Mouse (Mus musculus): Measurements from ENCODE around the gene Thap2.

The Thap2 gene

DNA sequence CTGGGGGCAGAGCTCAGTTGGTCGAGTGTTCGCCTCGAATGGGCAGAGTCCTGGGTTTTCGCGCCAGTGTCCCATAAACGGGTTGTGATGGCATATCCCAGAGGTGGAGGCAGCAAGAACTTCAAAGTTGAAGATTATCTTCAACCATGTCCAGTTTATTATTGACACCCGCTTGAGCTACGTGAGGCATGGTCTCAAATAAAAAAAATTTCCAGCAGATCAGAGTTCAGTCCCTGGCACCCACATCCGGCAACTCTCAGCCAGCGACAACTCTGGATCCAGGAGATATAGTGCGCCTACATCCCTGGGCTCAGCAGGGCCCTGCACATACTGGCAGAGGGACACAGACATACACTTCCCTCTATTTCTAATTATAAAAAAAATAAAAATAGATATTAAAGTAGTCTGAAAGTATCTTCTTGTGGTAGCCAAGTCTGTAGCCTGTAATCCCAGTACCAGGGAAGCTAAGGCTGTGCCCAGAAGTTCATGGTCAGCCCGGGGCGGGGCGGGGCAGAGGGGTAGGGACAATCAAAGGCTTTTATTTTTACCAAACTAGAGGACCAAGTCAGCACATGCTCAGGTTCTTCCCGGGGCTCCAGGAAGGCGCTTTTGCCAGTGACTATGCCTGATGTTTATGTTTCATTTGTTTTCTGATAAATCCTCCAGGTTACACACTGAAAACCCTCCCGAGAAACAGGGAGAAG, 25.9 kb downstream of the Thap2 start:
- in situ Hi-C loops (cut with MboI; ENCODE audit: unreplicated experiment in 2 of 2) = no loop called here

DNA sequence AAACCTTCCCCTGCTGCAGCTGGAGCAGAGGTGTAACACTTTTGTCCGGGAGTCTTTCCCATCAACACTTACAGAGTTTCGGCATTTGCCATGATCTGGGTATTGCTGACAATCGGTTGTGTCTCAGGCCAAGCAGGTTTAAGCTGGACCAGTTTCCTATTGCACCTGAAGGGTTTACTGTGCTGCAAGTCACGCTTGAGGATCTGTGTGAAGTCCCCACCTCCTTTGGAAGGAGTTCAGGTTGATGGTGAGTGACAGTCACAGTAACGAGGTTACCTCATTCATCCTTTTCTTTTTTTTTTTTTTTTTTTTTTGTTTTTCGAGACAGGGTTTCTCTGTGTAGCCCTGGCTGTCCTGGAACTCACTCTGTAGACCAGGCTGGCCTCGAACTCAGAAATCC, 28.1 kb downstream of the Thap2 start:
- in situ Hi-C loops (cut with MboI; ENCODE audit: unreplicated experiment in 2 of 2) = no loop called here

DNA sequence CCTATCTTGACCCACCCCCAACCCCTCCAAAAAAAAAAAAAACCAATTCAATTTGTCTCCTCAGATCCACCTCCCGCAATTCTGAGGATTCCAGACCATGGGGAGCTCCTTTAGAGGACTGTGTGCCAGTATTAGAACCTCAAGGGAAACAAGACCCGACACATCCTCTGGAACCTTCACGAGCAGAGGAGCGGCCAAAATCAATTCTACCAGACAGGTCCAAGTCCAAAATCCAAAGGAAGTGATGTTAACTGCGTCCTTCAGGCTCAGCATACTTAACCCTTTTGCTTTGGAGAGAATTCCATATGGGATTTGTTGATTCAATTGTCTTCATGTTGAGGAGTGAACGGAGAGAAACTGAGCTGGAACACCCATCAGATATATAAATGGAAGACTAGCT, 29.2 kb downstream of the Thap2 start:
- in situ Hi-C loops (cut with MboI; ENCODE audit: unreplicated experiment in 2 of 2) = no loop called here

DNA sequence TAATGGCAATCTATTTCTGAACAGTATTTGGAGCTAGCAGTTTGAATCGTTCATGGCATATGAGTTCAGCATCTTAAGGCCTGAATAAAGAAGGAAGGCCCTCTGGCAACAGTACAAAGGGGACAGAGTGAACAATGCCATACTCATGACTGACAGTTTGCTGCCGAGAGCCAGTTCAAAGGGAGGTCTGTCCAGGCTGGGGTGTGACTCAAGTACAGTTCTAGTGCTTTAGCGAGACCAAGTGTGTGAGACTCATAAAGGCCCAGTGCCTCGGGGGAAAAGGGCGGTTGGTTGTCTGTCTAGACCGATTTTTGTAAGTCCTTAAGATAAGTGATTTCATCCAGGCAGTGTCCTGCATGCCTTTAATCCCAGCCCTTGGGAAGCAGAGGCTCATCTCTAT, 29.7 kb downstream of the Thap2 start:
- in situ Hi-C loops (cut with MboI; ENCODE audit: unreplicated experiment in 2 of 2) = no loop called here

DNA sequence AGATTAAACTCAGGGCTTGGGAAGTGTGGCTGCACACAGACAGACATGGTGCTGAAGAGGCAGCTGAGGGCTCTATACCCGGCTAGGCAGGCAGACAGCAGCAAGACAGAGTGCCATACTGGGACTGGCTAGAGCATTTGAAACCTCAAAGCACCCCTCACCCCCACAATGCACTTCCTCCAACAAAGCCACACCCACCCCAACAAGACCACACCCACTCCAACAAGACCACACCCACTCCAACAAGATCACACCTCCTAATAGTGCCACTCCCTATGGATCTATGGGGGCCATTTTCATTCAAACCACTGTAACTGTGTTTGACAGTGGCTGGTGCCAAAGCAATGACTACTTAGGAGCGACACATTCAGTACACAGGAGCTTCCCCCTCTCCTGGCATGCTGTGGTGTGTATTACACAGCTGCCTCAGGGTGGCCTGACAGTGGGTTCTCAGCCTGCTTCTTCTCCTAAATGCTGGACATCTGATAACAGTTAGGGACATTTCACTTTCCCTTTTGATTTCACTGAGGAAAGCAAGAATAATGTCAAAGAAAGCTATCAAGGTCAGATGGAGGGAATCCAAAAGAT, 33.3 kb downstream of the Thap2 start:
- in situ Hi-C loops (cut with MboI; ENCODE audit: unreplicated experiment in 2 of 2) = no loop called here

GRCm38 (mm10) chr10:115349509-115349908, 34.7 kb downstream of the Thap2 start:
- in situ Hi-C loops (cut with MboI; ENCODE audit: unreplicated experiment in 2 of 2) = loop anchor here (25.0 kb wide), 2 partner anchors 838 to 963 kb away; no protein-coding TSS in a partner anchor

GRCm38 (mm10) chr10:115349029-115349428, 35.2 kb downstream of the Thap2 start:
- in situ Hi-C loops (cut with MboI; ENCODE audit: unreplicated experiment in 2 of 2) = loop anchor here (25.0 kb wide), 2 partner anchors 838 to 963 kb away; no protein-coding TSS in a partner anchor

DNA sequence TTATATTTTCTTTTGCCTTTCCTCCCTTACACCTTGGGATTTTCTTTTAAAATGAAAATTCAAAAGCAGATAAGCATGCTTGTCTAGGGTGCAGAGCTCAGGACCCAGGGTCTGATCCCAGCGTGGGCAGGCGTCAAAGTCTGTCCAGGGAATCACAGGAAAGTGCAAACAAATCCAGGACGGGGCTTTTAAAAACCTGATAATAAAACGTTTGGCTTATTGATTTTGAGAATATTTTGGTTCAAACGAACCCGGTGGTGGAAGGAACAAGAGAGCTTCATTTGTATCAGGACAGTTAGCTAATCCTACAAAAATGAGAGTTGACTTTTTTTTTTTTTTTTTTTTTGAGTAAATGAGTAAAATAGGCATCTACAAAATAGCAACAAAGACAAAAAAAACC, 36.1 kb downstream of the Thap2 start:
- in situ Hi-C loops (cut with MboI; ENCODE audit: unreplicated experiment in 2 of 2) = loop anchor here (25.0 kb wide), 2 partner anchors 839 to 964 kb away; no protein-coding TSS in a partner anchor

DNA sequence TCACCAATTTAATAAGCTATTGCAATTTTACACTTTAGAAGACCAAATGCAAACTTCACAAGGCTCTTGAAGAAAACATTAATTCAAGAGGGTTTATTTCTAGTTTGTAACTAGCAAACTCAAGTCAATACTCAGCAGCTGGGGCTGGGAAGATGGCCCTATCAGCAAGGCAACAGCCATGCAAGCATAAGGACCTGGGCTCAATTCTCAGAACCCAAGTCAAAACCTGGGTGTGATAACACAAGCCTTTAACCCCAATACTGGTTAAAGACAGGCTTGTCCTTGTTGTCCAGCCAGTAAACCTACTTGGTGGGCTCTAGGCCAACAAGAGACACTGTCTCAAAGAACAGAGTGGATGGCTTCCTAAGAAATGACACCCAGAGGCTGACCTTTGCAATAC, 37.8 kb downstream of the Thap2 start:
- in situ Hi-C loops (cut with MboI; ENCODE audit: unreplicated experiment in 2 of 2) = loop anchor here (25.0 kb wide), 2 partner anchors 841 to 966 kb away; no protein-coding TSS in a partner anchor

- in situ Hi-C loops (cut with MboI; ENCODE audit: unreplicated experiment in 2 of 2) = loop anchor here (25.0 kb wide), 2 partner anchors 844 to 969 kb away; no protein-coding TSS in a partner anchor
Measured at GRCm38 (mm10) chr10:115342771-115343425, 41.3 kb downstream of the Thap2 start.

- in situ Hi-C loops (cut with MboI; ENCODE audit: unreplicated experiment in 2 of 2) = loop anchor here (25.0 kb wide), 2 partner anchors 847 to 972 kb away; no protein-coding TSS in a partner anchor
Measured at GRCm38 (mm10) chr10:115339820-115340328, 44.4 kb downstream of the Thap2 start.

- in situ Hi-C loops (cut with MboI; ENCODE audit: unreplicated experiment in 2 of 2) = loop anchor here (25.0 kb wide), 2 partner anchors 850 to 975 kb away; no protein-coding TSS in a partner anchor
Measured at GRCm38 (mm10) chr10:115336901-115337300, 47.3 kb downstream of the Thap2 start.

- in situ Hi-C loops (cut with MboI; ENCODE audit: unreplicated experiment in 2 of 2) = loop anchor here (25.0 kb wide), 2 partner anchors 854 to 979 kb away; no protein-coding TSS in a partner anchor
Measured at GRCm38 (mm10) chr10:115333528-115333927, 50.7 kb downstream of the Thap2 start.

DNA sequence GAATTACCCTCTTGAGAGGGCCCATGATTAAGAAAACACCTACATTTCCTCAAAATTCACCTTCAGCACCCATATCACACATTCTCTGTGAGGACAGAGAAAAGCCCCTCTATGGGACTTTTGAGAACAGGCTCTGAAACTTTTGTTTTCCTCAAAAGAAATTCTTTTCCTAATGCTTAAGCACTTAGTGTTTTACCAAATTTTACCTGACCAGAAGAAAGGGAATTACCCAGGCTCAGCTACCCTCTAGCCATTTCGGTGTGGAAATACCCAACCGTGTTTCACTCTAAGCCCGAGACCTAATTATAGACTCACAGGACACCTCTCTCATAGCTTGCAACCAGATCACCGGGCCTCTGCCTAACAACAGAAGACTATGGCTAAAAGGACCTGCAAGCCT, 51.2 kb downstream of the Thap2 start:
- in situ Hi-C loops (cut with MboI; ENCODE audit: unreplicated experiment in 2 of 2) = loop anchor here (25.0 kb wide), 2 partner anchors 854 to 979 kb away; no protein-coding TSS in a partner anchor

GRCm38 (mm10) chr10:115332420-115332952, 51.8 kb downstream of the Thap2 start:
- in situ Hi-C loops (cut with MboI; ENCODE audit: unreplicated experiment in 2 of 2) = loop anchor here (25.0 kb wide), 2 partner anchors 855 to 980 kb away; no protein-coding TSS in a partner anchor

- in situ Hi-C loops (cut with MboI; ENCODE audit: unreplicated experiment in 2 of 2) = loop anchor here (5.0 to 25.0 kb wide), 4 partner anchors 76 to 983 kb away; no protein-coding TSS in a partner anchor
Measured at GRCm38 (mm10) chr10:115329010-115329530, 55.2 kb downstream of the Thap2 start.

GRCm38 (mm10) chr10:115328514-115328913, 55.7 kb downstream of the Thap2 start:
- in situ Hi-C loops (cut with MboI; ENCODE audit: unreplicated experiment in 2 of 2) = loop anchor here (5.0 to 25.0 kb wide), 4 partner anchors 76 to 984 kb away; no protein-coding TSS in a partner anchor

DNA sequence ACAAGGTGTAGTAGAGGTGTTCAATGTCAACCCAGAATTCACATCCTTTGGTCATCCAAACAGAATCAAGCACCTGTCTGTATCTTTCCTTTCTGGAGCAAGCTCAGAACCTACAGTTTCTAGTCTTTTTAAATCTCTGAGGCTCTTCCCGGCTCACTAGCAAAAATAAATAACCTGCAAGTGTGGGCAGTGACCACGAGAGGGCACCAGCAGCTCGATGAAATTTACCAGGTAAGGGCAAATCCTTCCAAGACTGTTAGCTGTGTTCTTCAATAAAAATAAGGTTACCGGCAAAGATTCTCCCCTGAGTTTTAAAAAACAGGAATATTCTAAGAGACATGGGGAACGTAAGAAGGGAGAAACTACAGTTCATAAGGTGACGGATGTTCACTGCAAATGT, 60.9 kb downstream of the Thap2 start:
- in situ Hi-C loops (cut with MboI; ENCODE audit: unreplicated experiment in 2 of 2) = loop anchor here (5.0 to 10.0 kb wide), 3 partner anchors 82 to 874 kb away; no protein-coding TSS in a partner anchor

DNA sequence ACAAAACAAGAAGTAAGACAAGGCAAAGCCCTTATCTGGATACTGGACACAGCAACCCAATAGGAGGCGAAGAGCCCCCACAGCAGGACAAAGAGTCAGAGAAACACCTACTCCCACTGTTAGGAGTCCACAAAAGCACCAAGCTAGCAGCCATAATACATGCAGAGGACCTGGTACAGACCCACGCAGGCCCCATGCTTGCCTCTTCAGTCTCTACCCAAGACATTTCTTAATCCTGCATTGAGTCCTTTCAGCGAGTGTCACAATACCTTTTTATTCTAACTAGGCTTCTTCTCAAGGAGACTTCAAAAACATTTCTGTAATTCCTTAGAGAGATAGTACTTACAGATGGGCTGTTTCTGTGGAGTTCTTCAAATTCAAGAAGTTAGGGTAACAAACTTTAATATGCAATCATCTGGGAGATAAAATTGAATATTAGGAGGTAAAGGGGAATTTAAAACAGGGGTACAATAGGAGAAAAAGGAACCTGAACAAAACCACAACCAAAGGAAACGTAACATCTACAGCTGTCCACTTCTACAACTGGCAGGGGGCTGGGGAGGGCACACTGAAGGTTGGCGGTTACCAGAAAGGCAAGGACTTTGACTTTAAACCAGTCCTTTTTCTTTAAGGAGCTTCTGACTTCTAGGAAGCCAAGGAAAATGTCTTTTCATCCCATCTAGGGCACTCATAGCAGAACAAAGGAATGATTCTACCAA, 62.8 kb downstream of the Thap2 start:
- in situ Hi-C loops (cut with MboI; ENCODE audit: unreplicated experiment in 2 of 2) = loop anchor here (5.0 to 10.0 kb wide), 3 partner anchors 83 to 876 kb away; no protein-coding TSS in a partner anchor
